Mouse (Mus musculus) intestine, postnatal 0 days (tissue): Measurements from ENCODE around the gene Gtf3c1. TPM values are rescaled to one million over a fixed set of nuclear protein-coding genes. Genes with fewer than 3 reads are reported as not detected.

Experiments used
- ATAC-seq: fragments of 200-750 bp; cut with Nextera tagmentation; 2 replicates; pipeline ENCODE4 v1.8.0; 2017; ENCODE audit warnings: mild to moderate bottlenecking, moderate TSS enrichment, moderate library complexity
- H3K27ac ChIP-seq: fragments of 300-500 bp; sonication (generic); 2 replicates; pipeline ENCODE4 v1.5.1; 2014; ENCODE audit warnings: mild to moderate bottlenecking, low read depth, low read length, moderate library complexity
- H3K27me3 ChIP-seq: fragments of 300-500 bp; sonication (generic); replicated peaks from 2 replicates; pipeline ENCODE4 v1.6.1; 2014; ENCODE audit warnings: low read length, mixed read lengths; ENCODE audit not compliant: control insufficient read depth, insufficient read depth
- H3K36me3 ChIP-seq: fragments of 300-500 bp; sonication (generic); 2 replicates; pipeline ENCODE4 v1.6.1; 2014; ENCODE audit warnings: mild to moderate bottlenecking, moderate library complexity; ENCODE audit not compliant: control insufficient read depth, insufficient read depth
- H3K4me1 ChIP-seq: fragments of 300-500 bp; sonication (generic); replicated peaks from 2 replicates; pipeline ENCODE4 v1.6.1; 2014; ENCODE audit warnings: antibody characterized with exemption, low read length, mixed read lengths; ENCODE audit not compliant: control insufficient read depth, insufficient read depth
- H3K4me2 ChIP-seq: fragments of 300-500 bp; sonication (generic); replicated peaks from 2 replicates; pipeline ENCODE4 v1.6.1; 2014; ENCODE audit warnings: low read depth, mild to moderate bottlenecking, moderate library complexity
- H3K4me3 ChIP-seq: fragments of 300-500 bp; sonication (generic); 2 replicates; pipeline ENCODE4 v1.5.1; 2014; ENCODE audit warnings: low read depth, low read length
- H3K9ac ChIP-seq: fragments of 300-500 bp; sonication (generic); 2 replicates; pipeline ENCODE4 v1.6.1; 2014; ENCODE audit warnings: mild to moderate bottlenecking, low read depth, low read length
- H3K9me3 ChIP-seq: fragments of 300-500 bp; sonication (generic); 2 replicates; pipeline ENCODE4 v1.6.1; 2016; ENCODE audit warnings: mixed run types; ENCODE audit not compliant: control insufficient read depth
- CTCF ChIP-seq: sonication (generic); IDR thresholded peaks from 2 replicates; pipeline ENCODE4 v1.5.1; 2016; ENCODE audit warnings: low read depth, mild to moderate bottlenecking, control low read depth, antibody characterized with exemption, moderate library complexity
- WGBS: fragments of 180-500 bp; shearing (Covaris S2); extraction: QIAGEN DNeasy Blood & Tissue Kit; methylation state at CpG from one replicate; pipeline ENCODE4 v1.1.7; 2014; 5-methylcytosine and 5-hydroxymethylcytosine counted together
- polyA plus RNA-seq: library from polyadenylated mRNA; unstranded; fragments of >200 nt; fragmentation: Nextera tagmentation; extraction: Ambion mirVana; gene quantifications from 2 replicates; pipeline ENCODE4 v1.2.1, GENCODE M21; 2015

Gene Gtf3c1
- polyA plus RNA-seq: 6.8 and 8.0 TPM in 2 replicates

DNA sequence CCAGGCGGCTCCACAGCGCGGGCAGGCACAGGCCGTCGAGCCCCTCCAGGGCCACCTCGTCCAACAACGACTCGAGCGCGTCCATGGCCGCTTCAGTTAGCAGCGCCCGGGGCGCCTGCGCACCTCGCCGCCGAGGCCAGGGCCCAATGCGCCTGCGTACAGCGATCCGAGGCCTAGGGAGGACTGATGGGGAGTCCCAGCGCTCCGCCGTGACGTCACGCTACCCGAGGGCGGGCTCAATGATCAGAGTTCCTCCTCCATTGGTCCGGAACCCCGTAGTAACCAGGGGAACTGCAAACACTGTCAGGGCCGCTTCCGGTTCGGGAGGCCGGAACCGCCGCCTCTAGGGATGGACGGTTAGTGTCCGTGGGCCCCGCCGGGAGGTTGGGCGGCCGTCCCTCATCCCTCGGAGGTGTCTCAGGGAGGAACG is at the start of gene Gtf3c1, which contains the start of gene D430042O09Rik:
TSS of gene Gtf3c1 (minus strand) at position 188 of the 430 bp plus-strand sequence.
TSS of gene D430042O09Rik (plus strand) at position 296 of the 430 bp plus-strand sequence.
- TF ChIP-seq CTCF: no peak
- WGBS: under 1% methylated on average over 45 of the region's 45 CpGs
- H3K27ac ChIP-seq: peak within 1 kb of the TSS; percentile 92
- H3K36me3 ChIP-seq: peaks cover 19% of the 10 kb centered on the region
- no peaks in the 10 kb centered on the region for H3K9me3 ChIP-seq
- peak within 1 kb of the TSS; percentile 90 for H3K4me3 ChIP-seq
- no peaks in the 10 kb centered on the region; the same call in 1 of the 2 replicates for H3K4me1 ChIP-seq
- peak within 1 kb of the TSS; percentile 83 for H3K9ac ChIP-seq
- peak; percentile 98 for ATAC-seq
- H3K4me2 ChIP-seq: peak within 1 kb of the TSS; percentile 92
- H3K27me3 ChIP-seq: no peaks in the 10 kb centered on the region

DNA sequence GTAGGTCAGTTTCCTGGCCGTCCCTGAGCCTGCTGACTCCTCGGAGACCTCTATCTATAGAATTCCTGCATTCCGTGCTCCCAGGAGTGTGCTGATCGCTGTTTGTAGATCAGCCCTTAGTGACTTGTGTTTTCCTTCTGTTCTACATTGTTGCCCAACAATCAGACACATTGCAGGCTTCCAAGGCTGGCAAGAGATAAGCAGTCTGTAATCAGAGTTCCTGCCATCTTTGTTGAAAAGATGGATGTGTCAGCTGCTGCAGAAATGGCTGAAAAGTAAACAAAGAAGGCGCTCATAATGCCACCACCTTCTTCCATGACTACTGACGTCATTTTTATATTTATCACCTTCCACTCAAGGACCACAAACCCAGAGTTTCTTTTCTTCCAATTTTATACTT is 49.2 kb upstream of the Gtf3c1 start:
- no peak for ATAC-seq
- TF ChIP-seq CTCF: no peak
- H3K9ac ChIP-seq: no peak overlapping the region
- H3K36me3 ChIP-seq: peaks cover 17% of the 10 kb centered on the region; the same call in 1 of the 2 replicates
- no peaks in the 10 kb centered on the region for H3K4me1 ChIP-seq
- no peak overlapping the region for H3K4me3 ChIP-seq
- H3K27me3 ChIP-seq: no peaks in the 10 kb centered on the region
- no peaks in the 10 kb centered on the region for H3K9me3 ChIP-seq
- H3K4me2 ChIP-seq: no peak overlapping the region
- 39% methylated on average over 6 of the region's 6 CpGs for WGBS
- no peak overlapping the region for H3K27ac ChIP-seq

DNA sequence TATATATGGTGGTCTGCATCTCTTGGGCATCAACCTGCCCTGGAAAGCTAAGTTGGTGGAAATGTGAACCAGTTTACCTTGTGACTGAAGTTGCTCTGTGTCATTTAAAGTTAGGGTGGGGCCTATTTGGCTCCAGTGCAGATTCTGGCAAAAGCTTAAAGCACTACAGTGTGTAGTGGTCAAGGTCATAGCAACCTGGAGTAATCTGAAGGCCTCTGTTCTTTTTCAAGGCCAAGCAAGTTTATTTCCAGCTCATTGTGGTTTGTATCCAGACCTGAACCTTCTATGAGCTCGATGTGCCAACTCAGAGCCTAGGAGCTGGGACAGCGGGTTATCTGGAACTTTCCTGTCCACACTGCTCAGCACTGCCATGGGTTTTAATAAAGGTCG is 45.7 kb upstream of the Gtf3c1 start:
- ATAC-seq: no peak
- Histone ChIP-seq H3K4me1 (no peaks in the 10 kb centered on the region), H3K4me2 (no peak overlapping the region)

DNA sequence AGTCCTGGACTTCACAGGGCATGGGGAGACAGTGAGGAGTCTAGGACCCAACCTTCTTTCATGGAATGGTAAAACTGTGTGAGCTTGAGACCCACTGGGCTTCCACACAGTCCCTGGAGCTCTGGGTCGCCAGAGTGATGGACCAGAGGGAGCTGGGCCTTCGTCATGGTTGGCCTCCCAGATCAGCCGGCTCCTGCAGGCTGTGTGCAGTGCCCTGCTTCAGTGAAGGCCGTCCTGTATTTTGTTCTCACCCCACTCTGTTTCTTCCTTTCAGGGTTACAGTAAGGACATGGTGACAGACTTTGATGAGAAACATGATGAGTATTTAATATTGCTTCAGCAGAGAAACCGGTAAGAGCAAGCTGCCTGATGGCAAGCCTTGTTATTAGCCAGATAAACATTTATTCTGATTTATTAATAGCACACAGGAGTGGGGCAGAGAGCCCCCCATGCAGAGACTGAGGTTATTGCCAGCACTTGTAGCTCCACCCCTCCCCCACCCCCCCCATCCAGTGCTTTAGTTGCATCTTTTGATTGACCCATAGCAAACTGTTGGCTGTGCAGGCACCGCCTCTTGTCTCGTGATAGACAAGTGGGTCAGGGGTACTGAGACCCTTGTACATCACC is 45.2 kb upstream of the Gtf3c1 start:
- Histone ChIP-seq H3K4me1 (no peaks in the 10 kb centered on the region), H3K27ac (no peak overlapping the region), H3K27me3 (no peaks in the 10 kb centered on the region), H3K36me3 (0 out of 2 replicates have a peak, but pooled peaks cover 9% of the 10 kb centered on the region), H3K9ac (no peak overlapping the region), H3K4me3 (no peak overlapping the region), H3K9me3 (no peaks in the 10 kb centered on the region), H3K4me2 (no peak overlapping the region)
- no peak for TF ChIP-seq CTCF
- 73% methylated on average over 7 of the region's 7 CpGs for WGBS
- no peak for ATAC-seq

More for the DNA sequence above, 45.7 kb upstream of the Gtf3c1 start:
- H3K4me3 ChIP-seq: no peak overlapping the region
- 0 out of 2 replicates have a peak, but pooled peaks cover 9% of the 10 kb centered on the region for H3K36me3 ChIP-seq
- no peaks in the 10 kb centered on the region for H3K9me3 ChIP-seq
- no peak overlapping the region for H3K9ac ChIP-seq
- H3K27ac ChIP-seq: no peak overlapping the region
- 80% methylated on average over 3 of the region's 3 CpGs for whole genome bisulfite sequencing
- TF ChIP-seq CTCF: no peak
- no peaks in the 10 kb centered on the region for H3K27me3 ChIP-seq

DNA sequence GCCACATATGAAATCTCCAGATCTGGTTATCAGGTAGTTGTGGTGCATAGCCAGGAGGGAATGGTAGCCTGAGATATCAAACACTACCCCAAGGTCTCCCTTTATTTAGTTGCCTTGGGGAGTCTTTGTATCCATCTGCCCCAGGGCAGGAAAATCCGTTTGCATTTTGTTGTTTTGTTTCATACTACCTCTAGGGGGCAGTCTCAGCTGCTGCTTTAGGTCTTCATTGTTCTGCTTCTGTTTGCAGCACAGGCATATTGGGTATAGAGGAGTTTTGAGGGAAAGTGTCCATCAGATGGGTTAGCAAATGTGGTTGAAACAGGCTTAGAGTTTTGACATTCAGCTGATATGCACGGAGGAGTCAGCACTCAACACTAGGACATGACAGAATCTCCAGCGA is 40.6 kb upstream of the Gtf3c1 start:
- Histone ChIP-seq H3K4me2 (no peak overlapping the region), H3K27me3 (no peaks in the 10 kb centered on the region), H3K9ac (no peak overlapping the region), H3K27ac (no peak overlapping the region), H3K36me3 (0 out of 2 replicates have a peak, but pooled peaks cover 9% of the 10 kb centered on the region), H3K4me1 (no peaks in the 10 kb centered on the region), H3K4me3 (no peak overlapping the region), H3K9me3 (no peaks in the 10 kb centered on the region)
- 58% methylated on average over 3 of the region's 3 CpGs for WGBS
- peak; percentile 85 for TF ChIP-seq CTCF
- ATAC-seq: no peak

DNA sequence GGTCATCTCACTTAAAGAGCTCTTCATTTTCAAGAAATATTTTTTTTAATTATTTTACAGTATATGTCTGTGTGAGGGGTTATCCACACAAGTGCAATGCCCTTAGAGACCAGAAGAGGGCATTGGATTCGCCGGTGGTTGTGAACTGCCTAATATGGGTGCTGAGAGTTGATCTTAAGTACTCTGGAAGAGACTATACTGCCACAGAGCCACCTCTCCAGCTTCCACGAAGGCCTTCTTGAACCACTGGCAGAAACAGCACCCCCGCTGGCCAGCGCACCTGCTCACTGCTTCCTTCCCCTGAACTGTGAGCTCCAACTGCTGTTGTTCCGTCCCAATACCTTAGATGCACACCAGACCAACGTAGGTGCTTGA is 39.7 kb upstream of the Gtf3c1 start:
- TF ChIP-seq CTCF: peak; percentile 61

More for the DNA sequence above, 39.7 kb upstream of the Gtf3c1 start:
- Histone ChIP-seq H3K4me3 (no peak overlapping the region), H3K27ac (no peak overlapping the region), H3K36me3 (0 out of 2 replicates have a peak, but pooled peaks cover 9% of the 10 kb centered on the region), H3K4me2 (no peak overlapping the region), H3K27me3 (no peaks in the 10 kb centered on the region), H3K9me3 (no peaks in the 10 kb centered on the region), H3K9ac (no peak overlapping the region), H3K4me1 (no peaks in the 10 kb centered on the region)
- 73% methylated on average over 7 of the region's 7 CpGs for WGBS
- ATAC-seq: no peak
